Mouse (Mus musculus): ENCODE data around the gene Syngr4.

GRCm38 (mm10) chr7:45848447-45849027 lies 48.0 kb downstream of the Syngr4 start:
- TF ChIP-seq CTCF (IDR thresholded peaks at IDR 0.05; ENCODE audit: extremely low read depth, insufficient read length, insufficient replicate concordance, low read depth, low read length) (no peak), POLR2A (IDR thresholded peaks at IDR 0.05; ENCODE audit: low read depth, low read length) (no peak)

Measured in small intestine, adult 2 months (tissue).